Mouse (Mus musculus) ES-Bruce4 (cell line): Measurements from ENCODE around the gene Dync2h1.

Source experiments
- CTCF ChIP-seq: IDR thresholded peaks from one replicate; pipeline ENCODE4 v1.8.1; 2011; ENCODE audit warnings: low read depth, low read length
- EP300 ChIP-seq: IDR thresholded peaks from 2 replicates; pipeline ENCODE4 v1.6.1; 2011; ENCODE audit warnings: low read depth, low read length; ENCODE audit not compliant: insufficient read depth

- TF ChIP-seq CTCF (no peak), EP300 (no peak)
Observed at GRCm38 (mm10) chr9:6988893-6989685, 195.2 kb downstream of the Dync2h1 start.
